Mouse (Mus musculus) heart, adult 2 months (tissue): ENCODE results near the gene 1700018F24Rik. TPM values are rescaled to one million over a fixed set of nuclear protein-coding genes. Genes with fewer than 3 reads are reported as not detected.
A peak's percentile ranks its signal among the peaks of the same experiment; 100 is the strongest.
"Not testable (repeated sequence)": the region's sequence is repeated elsewhere in the genome, so short reads cannot be mapped to it uniquely, and the experiment has no call there.

Experiments
- DNase-seq, 2 experiments: peaks; one replicate each; pipeline ENCODE4 v3.0.0; 2021
- H3K27ac ChIP-seq: fragments of 200-600 bp; 2 replicates; pipeline ENCODE4 v1.8.1; 2022
- H3K27me3 ChIP-seq: fragments of 200-500 bp; 2 replicates; pipeline ENCODE4 v1.6.1; 2012; ENCODE audit warnings: mild to moderate bottlenecking, low read length, inconsistent platforms, mixed read lengths; ENCODE audit not compliant: control insufficient read depth, insufficient read depth
- H3K36me3 ChIP-seq: fragments of 200-500 bp; 2 replicates; pipeline ENCODE4 v1.6.1; 2012; ENCODE audit warnings: low read length, inconsistent platforms; ENCODE audit not compliant: control insufficient read depth, insufficient read depth
- H3K4me1 ChIP-seq: fragments of 200-500 bp; 2 replicates; pipeline ENCODE4 v1.6.1; 2011; ENCODE audit warnings: low read length; ENCODE audit not compliant: control insufficient read depth, insufficient read depth
- H3K4me3 ChIP-seq: fragments of 200-600 bp; 2 replicates; pipeline ENCODE4 v1.8.1; 2022
- H3K79me2 ChIP-seq: fragments of 200-500 bp; replicated peaks from 2 replicates; pipeline ENCODE4 v1.6.1; 2012; ENCODE audit warnings: mild to moderate bottlenecking, inconsistent platforms, low read length, moderate library complexity, mixed read lengths; ENCODE audit not compliant: control insufficient read depth, insufficient read depth
- H3K9ac ChIP-seq: fragments of 200-500 bp; 2 replicates; pipeline ENCODE4 v1.6.1; 2012; ENCODE audit warnings: low read depth, mild to moderate bottlenecking, control low read depth, inconsistent platforms, low read length, mixed read lengths
- CTCF ChIP-seq: fragments of 200-600 bp; IDR thresholded peaks from 2 replicates; pipeline ENCODE4 v1.8.1; 2022; ENCODE audit warnings: antibody characterized with exemption, mild to moderate bottlenecking, moderate library complexity
- EP300 ChIP-seq: fragments of 200-500 bp; IDR thresholded peaks from 2 replicates; pipeline ENCODE4 v1.6.1; 2011; ENCODE audit warnings: low read depth, low read length, control low read depth; ENCODE audit not compliant: insufficient read depth
- POLR2A ChIP-seq: fragments of 200-500 bp; IDR thresholded peaks from 2 replicates; pipeline ENCODE4 v1.6.1; 2011; ENCODE audit warnings: mild to moderate bottlenecking, low read depth, low read length, control low read depth; ENCODE audit not compliant: insufficient read depth
- WGBS: fragments of 180-500 bp; shearing (Covaris S2); methylation state at CpG from one replicate; pipeline ENCODE4 v1.1.7; 2018; 5-methylcytosine and 5-hydroxymethylcytosine counted together
- intact Hi-C: fragments of 180-260 bp; cut with DNase I; formaldehyde crosslinking; loops from one replicate; pipeline ENCODE4 v1.15.1; 2025
- polyA plus RNA-seq: library from polyadenylated mRNA; depleted of rRNA; stranded (reverse); fragments of >200 nt; gene quantifications from 2 replicates; pipeline ENCODE4 v1.2.3, GENCODE M21; 2012
- total RNA-seq, 2 experiments: library from RNA; stranded (reverse); gene quantifications; 2 replicates each; pipeline ENCODE4 v1.2.3; 2021

Gene 1700018F24Rik
- total and polyA plus RNA-seq, 3 experiments, result not detected

GRCm38 (mm10) chr5:145014278-145014677 is 28.5 kb upstream of the 1700018F24Rik start:
- 80% methylated on average over 1 of the region's 1 CpGs for WGBS
- Histone ChIP-seq H3K4me3 (no peak overlapping the region), H3K27me3 (no peaks in the 10 kb centered on the region), H3K27ac (no peak overlapping the region), H3K4me1 (no peaks in the 10 kb centered on the region), H3K9ac (no peak overlapping the region), H3K36me3 (no peaks in the 10 kb centered on the region), H3K79me2 (no peaks in the 10 kb centered on the region)
- intact Hi-C loops, result no loop called here
- no peak for DNase-seq
- TF ChIP-seq EP300 (no peak), CTCF (no peak), POLR2A (no peak)

- H3K27me3 ChIP-seq, H3K4me1 ChIP-seq, intact Hi-C loops, DNase-seq, H3K27ac ChIP-seq, H3K9ac ChIP-seq, H3K36me3 ChIP-seq, H3K4me3 ChIP-seq, H3K79me2 ChIP-seq: not testable (repeated sequence)
- 13% methylated on average over 2 of the region's 2 CpGs for WGBS
- TF ChIP-seq CTCF, result peak; percentile 37
Observed at GRCm38 (mm10) chr5:145016761-145017160, 26.0 kb upstream of the 1700018F24Rik start.

GRCm38 (mm10) chr5:145020254-145020653 is 22.5 kb upstream of the 1700018F24Rik start:
- DNase-seq, result peak in 1 of 2 experiments; percentile 8
- H3K79me2 ChIP-seq, H3K27me3 ChIP-seq, H3K36me3 ChIP-seq, H3K9ac ChIP-seq, H3K4me3 ChIP-seq, H3K4me1 ChIP-seq, H3K27ac ChIP-seq, intact Hi-C loops: not testable (repeated sequence)
- WGBS, result 8% methylated on average over 1 of the region's 1 CpGs

GRCm38 (mm10) chr5:145020712-145021111 is 22.1 kb upstream of the 1700018F24Rik start:
- H3K79me2 ChIP-seq, H3K27me3 ChIP-seq, H3K4me1 ChIP-seq, H3K36me3 ChIP-seq, H3K27ac ChIP-seq, H3K9ac ChIP-seq, H3K4me3 ChIP-seq, DNase-seq, intact Hi-C loops: not testable (repeated sequence)
- 32% methylated on average over 1 of the region's 1 CpGs for WGBS

- DNase-seq, intact Hi-C loops, H3K4me1 ChIP-seq, H3K79me2 ChIP-seq, H3K9ac ChIP-seq, H3K27me3 ChIP-seq, H3K36me3 ChIP-seq, H3K27ac ChIP-seq, H3K4me3 ChIP-seq: not testable (repeated sequence)
- 71% methylated on average over 1 of the region's 1 CpGs for WGBS
Observed at GRCm38 (mm10) chr5:145030476-145030875, 12.3 kb upstream of the 1700018F24Rik start.

- intact Hi-C loops, H3K9ac ChIP-seq, H3K27me3 ChIP-seq, H3K36me3 ChIP-seq, H3K4me1 ChIP-seq, DNase-seq, H3K79me2 ChIP-seq, H3K27ac ChIP-seq, H3K4me3 ChIP-seq: not testable (repeated sequence)
- WGBS, result 30% methylated on average over 5 of the region's 5 CpGs
Observed at GRCm38 (mm10) chr5:145032391-145032790, 10.4 kb upstream of the 1700018F24Rik start, which contains the start of gene Gm4871. Gm4871 (minus strand) TSS chr5:145032754.

GRCm38 (mm10) chr5:145041628-145042027 is 1.2 kb upstream of the 1700018F24Rik start:
- no peak for DNase-seq
- Histone ChIP-seq H3K79me2 (no peaks in the 10 kb centered on the region), H3K4me1 (no peaks in the 10 kb centered on the region), H3K36me3 (no peaks in the 10 kb centered on the region), H3K9ac (no peak overlapping the region), H3K4me3 (no peak overlapping the region), H3K27ac (no peak overlapping the region), H3K27me3 (no peaks in the 10 kb centered on the region)
- 52% methylated on average over 4 of the region's 4 CpGs for WGBS
- no peak for TF ChIP-seq POLR2A
- TF ChIP-seq CTCF, result peak; percentile 51
- TF ChIP-seq EP300, result no peak
- intact Hi-C loops, result no loop called here

GRCm38 (mm10) chr5:145054187-145054586 is 11.4 kb downstream of the 1700018F24Rik start:
- H3K27me3 ChIP-seq, DNase-seq, H3K79me2 ChIP-seq, H3K27ac ChIP-seq, H3K4me3 ChIP-seq, H3K4me1 ChIP-seq, H3K36me3 ChIP-seq, intact Hi-C loops, H3K9ac ChIP-seq: not testable (repeated sequence)
- WGBS, result 43% methylated on average over 3 of the region's 3 CpGs
